Mouse (Mus musculus) small intestine, adult 2 months (tissue): ENCODE measurements around the gene Fam45a.

Experiments used
- CTCF ChIP-seq: fragments of 200-500 bp; IDR thresholded peaks from 2 replicates; pipeline ENCODE4 v1.5.1; 2012; ENCODE audit warnings: low read depth, mild to moderate bottlenecking, control low read depth, inconsistent platforms, low read length, moderate library complexity, mixed read lengths; ENCODE audit not compliant: insufficient replicate concordance, insufficient read length; ENCODE audit errors: extremely low read depth
- POLR2A ChIP-seq: fragments of 200-500 bp; IDR thresholded peaks from 2 replicates; pipeline ENCODE4 v1.6.1; 2012; ENCODE audit warnings: low read depth, mild to moderate bottlenecking, control low read depth, inconsistent platforms, low read length, moderate library complexity

DNA sequence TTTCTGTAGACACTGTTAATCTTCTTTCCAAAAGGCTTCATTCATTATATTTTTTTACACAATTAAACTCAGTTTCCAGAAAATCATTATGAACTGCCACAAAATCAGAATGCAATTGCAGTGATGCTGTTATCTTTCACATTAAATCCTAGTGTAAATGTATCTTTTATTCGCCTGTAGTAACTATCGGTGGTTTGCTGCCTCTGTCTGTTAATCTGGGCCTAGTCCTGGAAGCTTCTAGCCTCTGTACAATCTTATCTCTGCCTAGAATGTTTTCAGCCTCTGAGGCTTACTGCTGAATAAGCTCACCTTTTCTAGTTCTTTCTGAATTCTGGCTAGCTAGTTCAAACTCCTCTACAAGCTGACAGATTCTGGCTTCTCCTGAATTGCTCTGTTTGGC, 1.5 kb upstream of the Fam45a start:
- no peak for TF ChIP-seq CTCF
- TF ChIP-seq POLR2A: no peak
